Mouse (Mus musculus) megakaryocyte, adult 5-6 weeks (primary cell): ENCODE measurements around the gene Kif19a. TPM values are rescaled to one million over a fixed set of nuclear protein-coding genes. Genes with fewer than 3 reads are reported as not detected.

ENCODE experiments used
- ATAC-seq: 2 replicates; pipeline ENCODE4 v1.8.0; 2016; ENCODE audit warnings: mild to moderate bottlenecking, inconsistent platforms; ENCODE audit not compliant: poor library complexity, severe bottlenecking
- total RNA-seq, 2 experiments: library from RNA; stranded (forward) in 1 of 2; stranded (reverse) in 1 of 2; fragments of 153-499, 151-499 nt in 1 of 2; fragments of 221-1000, 200-1000 nt in 1 of 2; gene quantifications; 2 replicates each; pipeline versions ENCODE4 v1.2.3 to v1.2.4; 2015 to 2017

The Kif19a gene
- total RNA-seq, 2 experiments from 2014 or later, result 0.11 to 0.27 TPM

DNA sequence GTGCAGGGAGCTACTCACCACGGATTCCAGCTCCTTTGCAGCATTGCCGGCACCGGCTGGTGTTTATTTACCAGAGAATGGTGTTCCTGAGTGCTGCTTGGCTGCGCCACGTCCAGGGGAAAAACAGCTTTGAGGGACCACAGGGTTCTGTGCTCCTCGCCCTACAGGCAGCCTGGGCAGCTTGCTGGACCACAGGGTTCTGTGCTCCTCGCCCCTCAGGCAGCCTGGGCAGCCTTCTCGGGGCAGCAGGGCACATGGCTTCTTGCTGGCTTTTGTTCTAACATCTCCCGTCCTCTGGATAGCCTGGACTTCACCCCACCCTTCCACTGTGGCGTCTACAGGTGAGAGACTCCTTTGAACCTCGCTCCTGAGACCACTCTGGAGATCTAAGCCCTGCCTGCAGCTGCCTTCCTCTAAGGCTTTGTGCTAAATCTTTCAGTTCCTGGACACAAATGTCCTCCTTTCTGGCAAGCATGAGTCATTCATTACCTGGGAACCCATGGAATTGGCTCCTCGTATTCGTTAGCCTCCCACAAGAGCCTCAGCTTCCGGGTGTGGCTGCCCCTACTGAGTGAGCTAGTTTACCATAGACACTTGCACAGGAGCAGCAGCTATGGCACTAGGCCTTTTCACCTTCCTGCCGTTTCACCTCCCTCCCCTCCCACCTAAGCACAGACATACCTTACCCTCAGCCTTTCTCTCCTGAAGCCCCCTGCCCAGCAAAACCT is 37.5 kb downstream of the Kif19a start:
- ATAC-seq, result no peak

DNA sequence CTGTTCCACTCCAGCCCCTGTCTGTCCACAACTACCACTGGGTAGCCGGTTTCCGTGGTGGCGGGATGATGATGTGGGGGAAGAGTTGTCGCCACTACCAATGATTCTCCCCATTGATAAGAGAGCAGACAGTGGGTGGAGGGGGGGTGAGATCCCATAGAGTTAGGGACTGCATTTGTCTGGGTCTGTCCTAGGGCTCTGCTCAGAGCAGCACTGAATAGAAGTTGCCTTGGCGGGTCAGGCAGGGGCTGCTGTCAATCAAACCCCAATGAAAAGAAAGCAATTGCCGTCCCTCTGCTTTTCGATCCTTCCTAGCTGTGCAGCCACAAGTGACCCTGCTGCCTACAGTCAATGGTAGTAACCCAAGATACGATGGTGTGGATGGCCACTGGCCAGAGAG is 38.8 kb downstream of the Kif19a start:
- no peak for ATAC-seq

DNA sequence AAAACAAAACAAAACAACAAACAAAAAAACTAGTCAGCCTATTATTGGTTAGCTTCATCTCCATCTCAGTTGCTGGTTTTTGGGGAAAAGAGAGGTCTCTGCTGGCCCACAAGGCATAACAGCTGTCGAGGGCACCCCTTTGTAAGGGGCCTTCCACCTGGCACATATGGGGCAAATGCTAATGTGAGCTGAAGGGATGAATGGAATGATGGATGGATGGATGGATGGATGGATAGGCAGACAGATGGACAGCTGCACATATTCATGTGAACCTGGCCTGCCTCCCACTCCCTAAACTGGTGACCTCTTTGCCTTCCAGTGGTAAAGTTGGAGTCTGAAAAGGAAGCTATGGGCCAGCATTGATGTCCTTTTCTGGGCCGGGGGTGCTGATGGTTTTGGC is 41.8 kb downstream of the Kif19a start:
- no peak for ATAC-seq

DNA sequence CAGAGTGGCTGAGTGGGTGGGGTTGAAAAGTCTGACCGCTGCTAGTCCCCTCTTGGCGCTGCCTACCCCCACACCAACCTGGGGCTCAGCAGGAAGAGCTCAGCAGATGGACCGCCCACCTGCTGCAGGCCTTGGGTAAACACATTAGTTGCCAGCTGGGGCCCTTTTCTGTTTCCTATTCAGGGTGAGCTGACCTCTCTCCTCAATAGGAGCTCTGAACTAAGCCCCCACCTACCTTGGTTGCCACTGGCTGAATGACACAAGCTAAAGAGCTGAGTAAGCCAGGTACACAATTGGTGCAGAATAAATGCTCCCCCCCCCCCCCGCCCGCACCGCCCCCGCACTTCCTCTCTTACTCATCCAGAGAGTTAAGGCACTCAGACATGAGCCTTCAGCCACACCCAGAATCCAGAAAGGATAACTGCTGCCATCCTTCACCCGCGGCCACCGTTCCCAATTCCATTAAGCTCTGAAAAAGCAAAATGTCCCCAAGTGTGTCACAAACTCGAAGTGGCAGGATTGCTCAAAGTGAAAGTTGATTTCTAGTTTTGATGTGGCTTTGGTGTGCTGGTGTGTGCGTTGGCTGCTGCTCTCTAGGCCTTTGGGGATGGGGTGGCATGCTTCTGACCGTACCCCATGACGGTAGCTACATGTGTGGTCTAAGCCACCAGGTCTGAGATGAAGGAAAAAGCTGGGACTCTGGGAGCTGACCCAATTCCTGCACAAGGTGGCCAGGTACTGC is 42.7 kb downstream of the Kif19a start:
- ATAC-seq, result no peak; the same call in 1 of the 2 replicates

DNA sequence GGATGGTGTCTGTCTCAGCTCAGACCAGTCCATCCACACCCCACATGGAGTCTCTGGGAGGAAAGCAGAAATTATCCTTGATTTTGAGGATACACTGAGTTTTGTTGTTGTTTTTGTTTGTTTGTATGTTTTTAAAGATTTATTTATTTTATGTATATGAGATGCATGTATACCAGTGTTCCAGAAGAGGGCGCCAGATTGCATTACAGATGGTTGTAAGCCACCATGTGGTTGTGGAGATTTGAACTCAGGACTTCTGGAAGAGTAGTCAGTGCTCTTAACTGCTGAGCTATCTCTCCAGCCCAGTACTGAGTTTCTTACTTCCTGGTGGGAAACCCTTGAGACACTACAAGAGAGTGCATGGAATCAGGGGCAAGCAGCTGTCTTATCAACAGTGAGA is 44.2 kb downstream of the Kif19a start:
- ATAC-seq, result no peak

DNA sequence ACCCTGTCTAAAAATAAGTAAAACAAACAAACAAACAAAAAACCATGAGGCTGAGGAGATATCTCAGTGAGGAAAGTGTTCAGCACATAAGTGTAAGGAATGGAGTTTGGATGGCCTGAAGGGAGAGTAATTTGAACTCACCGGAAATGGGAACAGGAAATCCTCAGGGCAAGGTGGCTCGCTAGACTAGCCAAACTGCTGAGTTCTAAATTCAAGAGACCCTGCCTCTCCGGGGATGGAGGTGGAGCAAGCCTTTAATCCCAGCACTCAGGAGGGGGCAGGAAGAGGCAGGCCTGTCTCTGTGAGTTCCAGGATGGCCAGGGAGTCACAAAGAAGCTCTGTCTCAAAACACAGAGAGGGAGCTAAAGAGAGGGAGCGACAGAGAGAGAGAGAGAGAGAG is 45.2 kb downstream of the Kif19a start:
- no peak for ATAC-seq

DNA sequence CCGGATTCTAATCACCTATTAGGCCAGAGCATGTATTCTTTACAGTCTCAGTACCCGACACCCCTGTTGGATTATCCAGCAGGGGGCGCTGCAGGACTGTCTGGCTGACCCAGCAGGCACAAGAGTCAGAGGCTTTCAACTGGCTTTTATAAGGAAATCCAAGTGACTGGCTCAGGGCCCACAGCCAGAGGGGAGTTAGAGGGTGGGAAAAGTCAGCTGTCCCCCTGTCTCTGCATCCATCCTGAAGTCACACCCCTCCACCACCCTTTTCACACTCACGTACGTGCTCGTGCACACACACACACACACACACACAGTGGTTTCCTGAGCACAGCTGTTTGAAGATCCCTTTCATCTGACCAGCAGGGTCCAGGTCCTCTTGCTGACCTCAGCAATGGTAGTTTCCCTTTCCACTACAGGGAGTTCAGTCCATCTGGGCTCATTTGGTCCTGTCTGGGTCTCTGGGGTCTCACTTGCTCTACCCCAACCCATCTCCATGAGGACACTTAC is 47.6 kb downstream of the Kif19a start:
- peak; percentile 85 for ATAC-seq

DNA sequence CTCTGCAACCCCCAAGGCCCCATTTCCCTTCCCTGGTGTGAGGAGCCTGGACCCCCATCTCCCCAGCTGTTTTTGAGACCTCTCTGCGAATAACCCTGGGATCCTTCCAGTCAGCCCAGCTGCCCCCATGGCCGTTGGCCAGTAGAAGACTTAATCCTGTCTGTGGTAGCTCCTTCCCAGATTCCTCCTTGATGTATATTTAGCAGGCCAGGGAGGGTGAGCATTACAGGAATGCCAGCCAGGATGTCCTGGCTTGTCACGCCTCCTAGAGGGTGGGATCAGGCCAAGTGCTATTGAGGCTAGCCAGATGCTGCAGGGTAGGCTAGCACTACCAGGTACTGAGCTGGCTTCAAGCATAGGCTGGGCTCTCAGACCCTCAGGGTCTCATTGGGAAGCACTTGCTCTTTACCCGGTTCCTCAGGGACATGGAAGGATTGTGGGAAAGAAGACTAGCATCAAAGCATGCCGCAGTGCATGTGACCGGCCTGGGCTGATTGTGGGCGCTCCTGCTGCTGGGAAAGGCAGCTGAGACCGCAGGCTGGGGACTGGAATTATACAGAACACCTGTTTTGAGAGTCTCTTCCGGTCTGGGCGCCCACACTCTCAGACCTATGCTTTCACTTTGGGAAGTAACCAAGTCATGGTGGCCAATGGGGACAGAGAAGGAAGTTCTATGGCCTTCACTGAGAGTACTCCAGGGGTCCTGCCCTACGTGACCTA is 49.8 kb downstream of the Kif19a start:
- ATAC-seq, result peak; percentile 27; the same call in 1 of the 2 replicates

DNA sequence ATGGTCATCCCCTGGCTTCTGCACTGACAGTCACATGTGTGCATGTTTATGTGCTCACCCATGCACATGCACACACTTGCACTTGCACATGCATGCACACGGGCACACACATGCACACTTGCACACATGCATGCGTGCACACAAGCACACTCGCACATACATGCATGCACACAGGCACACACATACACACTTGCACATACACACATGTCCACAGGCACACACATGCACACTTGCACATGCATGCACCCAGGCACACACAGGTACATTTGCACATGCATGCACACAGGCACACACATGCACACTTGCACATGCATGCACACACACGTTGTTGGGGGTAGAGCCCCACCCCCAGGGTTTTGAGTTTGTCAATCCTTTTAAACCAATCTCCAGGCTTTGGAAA is 51.7 kb downstream of the Kif19a start:
- no peak for ATAC-seq

DNA sequence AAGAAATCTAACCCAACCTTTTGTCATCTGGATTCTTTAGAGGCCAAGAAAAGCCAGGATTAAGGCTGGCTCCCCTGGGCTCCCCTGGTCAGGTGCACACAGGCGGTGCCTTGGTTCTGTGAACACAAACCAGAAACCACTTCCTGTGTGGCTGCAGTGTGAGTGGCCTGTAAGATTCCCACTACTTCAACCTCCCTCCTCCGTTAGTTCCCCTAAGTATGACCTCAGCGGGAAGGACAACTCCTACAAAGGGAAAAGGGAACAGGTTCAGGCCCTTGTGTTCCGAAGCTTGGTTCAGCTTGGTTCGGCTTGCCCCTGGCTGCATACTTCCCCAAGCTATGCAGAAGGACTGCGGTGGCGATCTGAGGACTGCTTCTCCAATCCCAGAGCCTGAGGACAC is 53.0 kb downstream of the Kif19a start:
- peak; percentile 67 for ATAC-seq

DNA sequence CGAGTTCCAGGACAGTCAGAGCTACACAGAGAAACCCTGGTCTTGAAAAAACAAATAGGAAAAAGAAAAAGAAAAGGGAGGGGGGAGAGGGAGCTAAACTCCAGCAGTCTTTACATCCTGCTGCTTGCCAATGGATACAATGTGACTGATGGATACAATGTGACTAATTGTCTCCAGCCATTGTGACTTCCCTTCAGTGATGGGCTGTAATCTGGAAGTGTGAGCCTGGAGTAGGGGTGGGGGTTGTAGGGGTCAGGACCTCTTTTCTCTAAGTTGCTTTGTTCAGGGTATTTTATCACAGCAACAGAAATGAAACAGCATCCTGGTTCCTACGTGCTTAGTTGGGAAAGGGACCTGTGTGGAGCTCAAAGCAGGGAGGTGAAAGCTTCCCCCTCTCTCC is 53.9 kb downstream of the Kif19a start:
- ATAC-seq, result no peak

DNA sequence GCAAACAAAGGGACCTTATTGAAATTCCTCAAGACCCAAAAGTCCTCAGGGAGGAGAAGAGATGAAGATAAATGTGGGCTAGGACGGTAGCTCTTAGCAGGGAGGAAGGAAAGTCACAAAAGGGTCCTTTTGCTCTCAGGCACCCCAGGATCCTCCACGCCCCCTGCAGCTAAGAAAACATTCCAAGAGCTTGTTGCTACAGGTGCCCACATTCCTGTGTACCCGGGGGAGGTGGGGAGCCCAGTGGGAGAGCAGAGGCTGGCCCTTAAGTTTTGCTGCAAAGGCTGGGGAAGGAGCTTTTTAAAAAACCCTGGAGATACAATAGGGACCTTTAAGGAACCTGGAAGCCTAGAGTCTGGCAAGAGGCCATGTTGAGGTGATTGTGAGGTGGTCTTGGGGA is 55.3 kb downstream of the Kif19a start:
- no peak for ATAC-seq

DNA sequence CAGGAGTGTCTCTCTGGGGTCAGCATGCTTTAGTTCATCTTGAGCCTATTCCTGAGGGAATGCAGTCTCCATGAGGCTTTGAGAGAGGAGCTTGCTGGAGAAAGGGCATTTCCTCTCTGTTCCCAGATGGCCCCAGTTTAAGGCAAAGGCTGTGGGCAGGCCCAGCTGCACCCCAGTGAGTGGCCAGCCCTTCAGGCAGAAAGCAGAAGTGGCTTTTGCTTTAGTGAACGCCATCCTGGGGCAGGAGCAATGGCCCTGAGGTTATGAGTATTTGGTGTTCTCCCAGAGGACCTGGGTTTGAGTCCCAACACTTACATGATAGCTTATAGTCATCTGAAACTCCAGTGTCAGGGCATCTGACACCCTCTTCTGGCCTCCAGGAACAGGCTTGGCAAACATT is 56.1 kb downstream of the Kif19a start:
- ATAC-seq, result peak; percentile 68

DNA sequence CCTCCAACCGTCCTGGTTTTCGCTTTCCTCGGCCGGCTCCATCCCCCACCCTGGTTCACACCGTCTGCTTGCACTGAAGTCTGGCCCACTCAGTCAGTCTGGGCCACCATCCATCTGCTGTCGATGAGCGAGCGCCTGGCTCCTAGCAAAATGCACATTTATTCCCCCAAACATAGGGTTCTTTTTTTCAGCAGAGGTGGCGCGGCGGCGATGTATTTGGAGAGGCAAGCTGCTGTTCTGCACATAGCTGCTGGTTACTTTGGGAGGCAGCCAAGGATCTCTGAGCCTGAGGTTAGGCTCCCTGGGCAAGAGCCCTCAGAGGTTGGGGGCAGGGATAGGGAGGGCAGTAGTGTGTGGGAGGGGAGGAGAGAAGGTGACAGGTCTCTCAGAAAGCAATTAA is 57.5 kb downstream of the Kif19a start:
- no peak for ATAC-seq

DNA sequence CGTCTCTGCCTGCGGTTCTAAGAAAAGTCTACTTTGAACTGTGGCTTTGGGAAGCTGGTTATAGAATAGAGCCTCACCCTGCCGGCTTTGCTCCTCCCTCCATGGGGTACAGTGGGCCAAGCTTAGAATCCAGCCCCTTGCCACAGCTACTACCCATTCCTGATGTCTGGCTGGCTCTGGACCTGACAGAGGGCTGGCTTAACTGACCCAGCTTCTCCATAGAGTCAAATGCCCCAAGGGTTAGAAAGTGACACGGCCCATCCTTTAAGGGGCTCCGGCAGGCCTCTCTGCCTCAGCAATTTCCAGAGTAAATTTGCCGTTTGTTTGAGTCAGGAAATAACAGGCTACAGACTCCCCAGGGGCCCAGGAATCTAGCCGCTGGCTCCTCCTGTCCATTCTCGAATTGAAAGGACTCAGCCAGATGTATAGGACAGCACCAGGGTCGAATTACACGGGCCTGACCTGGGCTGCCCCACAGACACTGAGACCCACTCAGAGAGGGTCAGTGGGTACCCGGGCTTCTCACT is 58.1 kb downstream of the Kif19a start:
- no peak for ATAC-seq

DNA sequence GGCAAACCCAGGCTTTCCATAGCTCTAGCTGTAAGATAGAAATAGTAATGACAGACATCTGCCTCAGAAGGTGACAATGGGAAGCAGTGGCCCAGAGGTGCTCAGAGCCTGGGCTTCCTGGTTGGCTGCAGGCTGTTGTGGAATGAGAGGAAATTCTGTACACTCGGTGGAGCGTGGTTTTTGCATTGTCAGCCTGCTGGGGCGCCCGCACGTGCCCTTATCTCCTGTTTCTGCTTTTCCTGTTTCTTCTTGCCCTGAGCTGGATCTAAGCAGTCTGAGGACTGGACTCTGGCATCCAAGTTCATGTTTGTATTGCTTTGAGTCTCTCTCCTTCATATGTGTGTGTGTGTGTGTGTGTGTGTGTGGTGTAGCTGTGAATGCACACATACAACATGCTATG is 61.5 kb downstream of the Kif19a start:
- ATAC-seq, result peak; percentile 44; the same call in 1 of the 2 replicates

DNA sequence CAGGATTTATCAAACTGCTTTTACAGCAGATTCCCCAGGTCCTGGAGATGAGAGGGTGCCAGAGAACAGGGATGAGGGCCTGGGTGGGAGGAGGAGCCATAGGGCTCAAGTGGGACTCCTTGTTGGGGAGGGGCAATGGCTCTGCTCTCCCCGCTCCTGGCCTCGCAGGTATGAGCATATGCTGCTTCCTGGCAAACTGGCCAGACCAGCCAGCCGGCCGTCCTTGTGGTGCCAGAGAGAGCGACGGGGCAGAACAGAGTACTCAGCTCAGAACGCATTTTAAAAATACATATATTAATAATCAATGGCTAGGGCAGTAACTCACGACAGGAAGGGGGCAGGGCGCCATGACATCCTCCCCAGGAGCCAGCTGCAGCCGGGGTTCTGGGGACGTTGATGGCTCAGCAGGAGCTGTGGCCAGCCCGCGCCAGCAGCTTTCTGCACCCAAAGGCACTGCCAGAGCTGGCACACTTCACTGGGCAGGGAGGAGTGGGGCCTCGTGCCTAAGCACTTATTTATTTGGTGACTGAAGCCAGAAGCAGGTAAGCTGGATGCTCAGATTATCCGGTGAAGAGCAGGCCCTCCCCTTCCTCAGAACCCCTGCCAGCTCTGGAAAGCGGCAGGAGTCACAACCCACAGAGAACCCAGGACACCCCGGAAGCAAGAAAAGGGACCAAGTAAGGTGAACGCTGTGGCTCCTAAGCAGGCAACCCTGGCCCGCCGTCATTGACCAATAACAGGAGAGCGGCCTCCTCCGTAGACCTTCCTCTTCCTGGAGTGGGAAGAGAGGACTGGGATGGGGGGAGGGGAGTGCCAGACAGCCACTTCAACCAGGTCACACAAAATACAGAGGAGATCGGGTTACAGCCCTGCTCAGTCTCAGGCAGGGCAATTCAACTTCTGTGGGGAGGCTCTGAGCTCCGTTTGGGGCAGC is 64.6 kb downstream of the Kif19a start:
- ATAC-seq, result peak; percentile 68

DNA sequence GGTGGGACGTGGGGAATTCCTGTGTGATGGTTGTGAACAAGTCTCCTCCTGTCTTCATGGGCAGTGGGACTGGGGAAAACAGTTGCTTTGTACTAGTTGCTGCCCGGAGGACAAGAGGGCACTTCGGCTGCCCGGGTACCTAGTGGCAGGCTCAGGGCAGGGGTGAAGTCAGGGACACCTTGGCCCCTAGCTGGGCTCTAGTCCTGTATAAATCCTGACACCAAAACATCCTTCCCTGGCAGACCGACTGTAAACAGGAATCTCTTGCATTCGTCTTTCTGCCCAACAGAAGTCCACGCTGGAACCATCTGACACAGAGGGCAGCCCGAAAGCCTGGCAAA is 65.2 kb downstream of the Kif19a start:
- ATAC-seq, result peak; percentile 24; the same call in 1 of the 2 replicates

DNA sequence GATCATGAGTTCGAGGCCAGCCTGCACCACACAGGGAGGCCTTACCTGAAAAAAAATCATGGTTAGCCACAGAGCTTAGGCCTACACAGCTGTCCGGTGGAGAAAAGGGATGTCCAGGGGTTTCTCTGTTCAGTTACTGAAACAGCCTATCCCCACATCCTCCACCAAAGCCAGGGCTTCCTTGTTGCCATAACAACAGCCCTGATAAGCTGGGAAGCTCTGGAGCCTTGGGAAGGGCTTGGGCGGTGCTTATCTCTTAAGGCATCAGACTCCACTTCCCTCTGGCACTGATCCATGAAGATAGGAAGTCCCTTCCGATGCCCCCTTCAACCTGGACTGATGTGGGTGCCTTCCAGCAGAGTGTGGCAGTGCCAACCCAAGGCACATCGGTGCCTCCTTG is 68.0 kb downstream of the Kif19a start:
- ATAC-seq, result no peak
